Mouse (Mus musculus): ENCODE measurements around the gene Ism1. TPM values are rescaled to one million over a fixed set of nuclear protein-coding genes. Genes with fewer than 3 reads are reported as not detected.

The Ism1 gene
- total RNA-seq (2023): not detected

GRCm38 (mm10) chr2:139677809-139678274, at the start of gene Ism1:
Gene Ism1 (plus strand): TSS chr2:139678178.

Other genes starting within 250 kb of the Ism1 start
- gene Sptlc3, start 184.3 kb upstream of the Ism1 start, total RNA-seq (2023): not detected

Measured in CD4-positive naive resting alpha-beta T cell, adult 57 days (primary cell).